Mouse (Mus musculus) urinary bladder, postnatal 25 days (tissue): ENCODE data around the gene Tspan3.
A peak's percentile ranks its signal among the peaks of the same experiment; 100 is the strongest.

Source experiments
- DNase-seq: peaks from one replicate; pipeline ENCODE4 v3.0.0; 2022; ENCODE audit warnings: low spot score

Tspan3 gene

DNA sequence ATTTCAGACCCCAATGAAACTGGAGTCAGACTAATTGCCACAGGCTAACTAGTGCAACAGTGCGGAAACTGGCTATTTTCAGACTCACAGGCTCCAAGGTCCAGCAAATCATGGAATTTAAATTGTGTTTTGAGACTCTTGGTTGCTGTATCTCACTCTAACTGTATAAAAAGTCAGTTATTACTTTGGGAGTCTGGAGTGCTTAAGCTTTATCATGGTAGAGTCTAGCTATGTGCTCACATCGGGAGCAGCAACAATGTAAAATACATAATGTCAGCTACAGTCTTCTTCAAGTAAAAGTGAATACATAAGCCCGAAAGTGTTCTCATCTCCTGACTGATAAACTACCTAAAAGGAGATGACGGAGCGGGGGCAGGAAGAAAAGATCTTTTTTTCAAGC is 10.7 kb downstream of the Tspan3 start:
- DNase-seq: no peak

- DNase-seq: no peak
Observed at GRCm38 (mm10) chr9:56152482-56153007, 12.7 kb downstream of the Tspan3 start.

DNA sequence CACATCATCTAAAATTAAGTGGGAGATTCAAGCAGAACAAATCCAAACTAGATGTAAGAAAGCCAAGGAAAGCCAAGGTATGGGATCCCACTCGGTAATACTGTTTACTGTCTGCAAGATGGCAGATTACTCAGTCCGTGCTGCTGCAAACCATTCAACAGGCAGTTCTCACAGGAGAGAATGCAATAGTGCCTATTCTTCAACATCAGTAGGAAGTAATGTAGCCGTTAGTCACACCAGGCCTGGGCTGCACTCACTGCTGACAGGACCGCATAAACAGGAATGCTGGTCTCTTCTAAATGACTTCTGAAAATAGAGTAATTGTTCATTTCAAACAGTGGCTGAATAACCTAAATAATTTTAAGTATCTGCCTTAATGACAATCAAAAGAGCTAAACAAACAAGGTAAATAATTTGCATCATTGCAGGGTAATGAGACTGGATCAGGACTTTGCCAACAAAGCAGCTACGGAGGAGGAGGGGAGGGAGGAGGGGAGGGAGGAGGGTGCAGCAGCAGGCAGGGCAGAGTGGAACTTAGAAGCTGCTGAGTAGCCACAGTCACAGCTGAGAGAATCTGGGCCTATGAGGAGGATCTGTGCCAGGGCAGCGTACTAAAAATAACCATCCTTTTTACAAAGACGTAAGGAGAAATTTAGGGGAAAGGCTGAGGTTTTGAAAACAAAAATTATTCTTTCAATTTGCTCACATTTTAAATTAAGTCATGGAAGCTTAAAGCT is 13.4 kb downstream of the Tspan3 start:
- DNase-seq: no peak

GRCm38 (mm10) chr9:56146326-56146923 is 18.9 kb downstream of the Tspan3 start:
- no peak for DNase-seq

GRCm38 (mm10) chr9:56144366-56145003 is 20.8 kb downstream of the Tspan3 start:
- DNase-seq: no peak

GRCm38 (mm10) chr9:56141776-56142175 is 23.5 kb downstream of the Tspan3 start:
- DNase-seq: no peak

GRCm38 (mm10) chr9:56135590-56136197 is 29.6 kb downstream of the Tspan3 start:
- DNase-seq: no peak

DNA sequence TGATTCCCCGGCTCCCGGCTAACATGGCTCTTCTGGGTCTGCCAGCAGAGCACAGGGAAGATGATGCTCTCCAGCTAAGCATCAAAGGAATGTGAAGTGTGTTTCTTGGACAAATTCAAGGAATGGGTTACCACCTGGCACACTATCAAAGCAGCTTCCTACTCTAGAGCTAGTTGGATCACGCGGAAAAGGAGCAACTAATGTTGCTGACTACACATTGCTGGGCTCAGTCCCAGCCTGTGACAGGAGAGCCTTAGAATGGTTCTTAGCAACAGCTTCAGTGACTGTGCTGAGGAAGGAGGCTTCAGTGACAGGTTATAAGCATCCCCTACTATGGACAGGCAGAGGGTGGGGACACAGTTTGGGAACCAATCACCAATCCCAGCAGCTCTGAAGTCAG is 30.7 kb downstream of the Tspan3 start:
- no peak for DNase-seq

- no peak for DNase-seq
Observed at GRCm38 (mm10) chr9:56133970-56134369, 31.3 kb downstream of the Tspan3 start.

GRCm38 (mm10) chr9:56131813-56132525 is 33.3 kb downstream of the Tspan3 start:
- no peak for DNase-seq

DNA sequence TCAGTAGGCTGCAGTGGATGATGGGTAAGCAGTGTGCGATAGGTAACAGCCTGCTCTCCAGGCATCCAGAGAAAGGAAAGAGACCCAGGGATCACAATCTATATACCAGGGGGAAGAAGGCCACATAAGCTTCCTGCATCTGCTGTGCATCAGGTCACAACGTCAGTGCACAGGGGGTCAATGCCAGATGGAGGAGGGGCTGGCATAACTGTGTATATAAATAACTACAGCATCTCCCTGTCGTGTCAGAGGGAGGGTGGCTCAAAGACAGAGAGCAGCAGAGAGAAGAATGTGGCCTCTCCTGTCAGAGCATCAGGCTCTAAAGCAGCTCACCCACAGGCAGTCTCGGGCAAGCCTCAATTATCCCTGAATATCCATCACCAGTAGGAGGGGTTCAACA is 34.7 kb downstream of the Tspan3 start:
- DNase-seq: no peak

DNA sequence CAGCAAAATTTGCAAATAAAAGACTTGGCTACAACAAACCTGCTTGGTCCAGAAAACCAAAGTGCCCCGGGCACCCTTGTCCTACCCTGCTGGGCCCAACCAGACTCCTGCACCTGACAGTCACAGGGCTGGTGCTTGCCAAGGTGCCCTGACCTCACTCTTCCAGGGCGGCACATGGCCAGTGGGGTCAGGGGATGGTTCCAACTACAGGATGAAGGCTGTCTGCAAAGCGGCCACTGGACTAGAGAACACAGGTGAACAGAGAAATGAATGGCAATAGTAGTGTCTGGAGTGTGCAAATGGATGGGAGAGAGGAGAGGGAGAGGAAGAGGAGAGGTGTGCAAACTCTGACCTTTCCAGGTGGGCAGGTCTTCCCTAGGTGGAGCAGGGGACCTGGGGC is 35.3 kb downstream of the Tspan3 start:
- no peak for DNase-seq

- DNase-seq: no peak
Observed at GRCm38 (mm10) chr9:56128331-56128730, 36.9 kb downstream of the Tspan3 start.

GRCm38 (mm10) chr9:56126453-56127173 is 38.7 kb downstream of the Tspan3 start:
- no peak for DNase-seq

DNA sequence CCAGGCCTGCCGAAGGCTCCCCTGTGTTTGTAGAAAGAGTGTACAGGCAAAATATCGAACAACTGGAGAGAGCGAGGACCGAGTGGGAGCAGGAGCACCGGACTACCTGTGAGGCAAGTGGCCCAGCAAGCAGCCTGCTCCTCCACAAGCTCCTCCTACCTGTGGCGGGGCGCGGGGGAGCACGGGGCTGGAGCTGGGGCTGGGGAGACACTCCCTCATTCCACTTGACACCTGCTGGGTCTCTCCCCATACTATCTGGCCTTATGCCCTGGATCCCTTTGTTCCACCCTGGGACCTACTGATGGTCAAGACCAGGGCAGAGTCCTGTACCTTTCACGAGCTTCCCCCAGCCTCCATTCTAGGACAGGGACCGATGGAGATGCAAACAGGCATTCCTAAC is 40.7 kb downstream of the Tspan3 start:
- DNase-seq: no peak

- no peak for DNase-seq
Observed at GRCm38 (mm10) chr9:56123613-56124012, 41.7 kb downstream of the Tspan3 start.

GRCm38 (mm10) chr9:56122973-56123372 is 42.3 kb downstream of the Tspan3 start:
- no peak for DNase-seq

GRCm38 (mm10) chr9:56121097-56121496 is 44.2 kb downstream of the Tspan3 start:
- no peak for DNase-seq

DNA sequence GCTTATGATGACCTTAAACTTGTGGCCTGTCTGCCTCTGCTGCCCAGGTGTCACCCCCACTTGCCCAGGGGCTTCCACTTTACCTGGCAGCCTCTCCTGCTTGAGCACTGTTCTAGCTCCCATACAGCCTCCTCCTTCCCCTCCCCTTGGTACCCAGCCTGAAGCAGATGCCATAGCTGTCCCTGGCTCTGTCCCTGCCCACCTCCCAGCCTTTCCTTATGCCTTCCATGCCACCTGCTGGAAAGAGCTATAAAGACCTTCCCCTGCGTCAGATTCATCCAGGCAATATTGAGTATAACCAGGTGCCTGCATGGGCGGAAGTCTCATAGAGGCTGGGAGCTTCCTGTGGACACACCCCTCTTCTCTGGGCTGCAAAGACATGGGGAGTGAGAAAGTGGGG is 45.6 kb downstream of the Tspan3 start:
- no peak for DNase-seq

DNA sequence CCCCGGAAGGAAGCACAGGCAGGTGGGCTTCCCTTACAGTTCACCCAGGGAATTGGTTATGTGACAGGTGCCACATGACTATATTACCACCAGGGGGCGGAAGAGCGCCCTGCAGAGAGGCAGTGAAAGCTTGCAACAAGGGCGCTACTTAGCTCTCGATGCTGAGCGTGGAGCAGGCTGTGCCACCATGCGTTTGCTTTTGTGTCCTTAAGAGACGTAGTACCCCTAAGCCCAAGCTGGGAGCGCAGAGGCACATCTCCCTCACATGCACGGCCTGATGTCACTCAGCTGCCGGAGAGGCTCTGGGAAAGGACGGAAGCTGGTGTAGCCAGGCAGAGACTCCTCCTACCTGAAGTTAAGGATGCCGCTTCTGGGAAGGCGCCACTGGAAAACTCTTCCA is 46.7 kb downstream of the Tspan3 start:
- peak; percentile 69 for DNase-seq

GRCm38 (mm10) chr9:56118091-56118490 is 47.2 kb downstream of the Tspan3 start:
- DNase-seq: no peak
